Mouse (Mus musculus) small intestine, adult 2 months (tissue): ENCODE measurements around the gene Fat3. TPM values are rescaled to one million over a fixed set of nuclear protein-coding genes. Genes with fewer than 3 reads are reported as not detected.

ENCODE experiments used
- H3K27ac ChIP-seq: fragments of 200-500 bp; 2 replicates; pipeline ENCODE4 v1.5.1; 2012; ENCODE audit warnings: low read depth, low read length, control low read depth, inconsistent platforms; ENCODE audit not compliant: insufficient read depth
- H3K27me3 ChIP-seq: fragments of 200-500 bp; 2 replicates; pipeline ENCODE4 v1.6.1; 2012; ENCODE audit warnings: mild to moderate bottlenecking, moderate library complexity, low read length, inconsistent platforms; ENCODE audit not compliant: control insufficient read depth, insufficient read depth
- H3K36me3 ChIP-seq: fragments of 200-500 bp; 2 replicates; pipeline ENCODE4 v1.6.1; 2012; ENCODE audit warnings: mild to moderate bottlenecking, low read length, control low read depth, inconsistent platforms; ENCODE audit not compliant: control insufficient read depth, insufficient read depth
- H3K4me1 ChIP-seq: fragments of 200-500 bp; 2 replicates; pipeline ENCODE4 v1.6.1; 2012; ENCODE audit warnings: low read length, inconsistent platforms, mixed read lengths; ENCODE audit not compliant: control insufficient read depth, insufficient read depth, insufficient read length
- H3K4me3 ChIP-seq: fragments of 200-500 bp; 2 replicates; pipeline ENCODE4 v1.5.1; 2012; ENCODE audit warnings: low read depth, mild to moderate bottlenecking, control low read depth, inconsistent platforms, low read length, moderate library complexity
- CTCF ChIP-seq: fragments of 200-500 bp; IDR thresholded peaks from 2 replicates; pipeline ENCODE4 v1.5.1; 2012; ENCODE audit warnings: low read depth, mild to moderate bottlenecking, control low read depth, inconsistent platforms, low read length, moderate library complexity, mixed read lengths; ENCODE audit not compliant: insufficient replicate concordance, insufficient read length; ENCODE audit errors: extremely low read depth
- POLR2A ChIP-seq: fragments of 200-500 bp; IDR thresholded peaks from 2 replicates; pipeline ENCODE4 v1.6.1; 2012; ENCODE audit warnings: low read depth, mild to moderate bottlenecking, control low read depth, inconsistent platforms, low read length, moderate library complexity
- WGBS: fragments of 180-500 bp; shearing (Covaris S2); methylation state at CpG from one replicate; pipeline ENCODE4 v1.1.7; 2018; 5-methylcytosine and 5-hydroxymethylcytosine counted together
- polyA plus RNA-seq: library from polyadenylated mRNA; depleted of rRNA; stranded (reverse); fragments of >200 nt; gene quantifications from 2 replicates; pipeline ENCODE4 v1.2.3, GENCODE M21; 2012

Fat3 gene
- polyA plus RNA-seq, 1 experiment = 0.20 TPM

DNA sequence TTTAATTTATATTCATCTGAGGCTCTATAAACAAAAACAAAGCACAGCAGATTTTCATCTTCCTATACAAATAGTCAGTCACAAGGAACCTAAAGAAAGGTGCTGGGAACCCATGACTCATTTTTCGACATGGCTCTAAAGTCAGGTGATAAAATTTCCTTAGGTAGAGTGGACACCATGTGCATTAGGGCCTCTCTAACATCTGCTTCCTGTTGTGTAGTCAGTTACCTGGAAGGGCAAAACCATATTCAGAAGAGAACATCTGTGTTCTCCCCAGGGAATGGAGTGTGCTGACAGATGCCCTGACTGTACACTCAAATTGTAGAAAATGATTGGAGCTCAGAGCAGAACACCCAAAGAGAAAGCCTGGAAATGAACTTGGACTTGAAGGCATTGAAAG, 14.9 kb downstream of the Fat3 start:
- Histone ChIP-seq H3K4me3 (no peak overlapping the region), H3K27me3 (no peaks in the 10 kb centered on the region), H3K4me1 (no peaks in the 10 kb centered on the region), H3K36me3 (no peaks in the 10 kb centered on the region), H3K27ac (no peak overlapping the region)
- TF ChIP-seq CTCF (no peak), POLR2A (no peak)
- 70% methylated on average over 1 of the region's 1 CpGs for WGBS

DNA sequence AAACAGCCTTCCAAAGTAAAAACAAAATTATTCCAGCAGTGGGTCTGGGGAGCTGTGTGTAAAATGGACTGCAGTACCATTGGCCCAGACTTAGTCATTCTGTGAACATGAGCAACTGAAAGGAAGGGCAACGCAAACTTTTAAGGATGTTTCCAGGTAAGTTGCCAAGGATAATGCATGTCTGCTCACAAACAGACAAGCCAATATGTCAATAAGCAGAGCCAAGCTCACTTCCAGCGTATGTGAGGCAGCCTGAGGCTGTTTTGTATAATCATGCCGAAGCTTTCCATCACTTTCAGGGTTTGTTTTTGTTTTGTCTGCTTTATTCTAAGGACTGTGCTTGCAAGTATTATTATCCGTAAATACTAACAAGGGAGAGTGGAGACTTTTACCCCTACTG, 15.9 kb downstream of the Fat3 start:
- H3K4me3 ChIP-seq = no peak overlapping the region
- WGBS = 54% methylated on average over 4 of the region's 4 CpGs
- no peak for TF ChIP-seq CTCF
- no peak for TF ChIP-seq POLR2A
- H3K4me1 ChIP-seq = no peaks in the 10 kb centered on the region
- H3K27me3 ChIP-seq = no peaks in the 10 kb centered on the region
- no peak overlapping the region for H3K27ac ChIP-seq
- H3K36me3 ChIP-seq = no peaks in the 10 kb centered on the region

DNA sequence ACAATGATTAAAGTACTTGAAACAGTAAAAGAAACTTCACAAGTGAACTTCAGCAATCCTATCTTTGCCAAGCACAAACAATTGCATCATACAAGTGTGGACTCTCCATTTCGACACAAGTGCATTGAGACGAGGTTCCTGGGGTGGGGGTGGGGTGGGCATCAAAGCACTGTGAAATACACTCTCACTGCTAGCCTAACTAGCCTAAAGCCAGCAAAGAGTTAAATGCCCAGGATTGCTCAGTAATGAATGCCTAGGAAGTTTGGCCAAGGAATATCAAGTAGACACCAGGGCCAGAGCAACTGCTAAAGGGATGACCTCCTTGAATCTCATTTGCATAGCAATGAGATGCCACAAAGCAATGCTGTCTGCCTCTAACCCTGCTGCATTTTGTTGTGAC, 16.3 kb downstream of the Fat3 start:
- no peaks in the 10 kb centered on the region for H3K27me3 ChIP-seq
- H3K4me1 ChIP-seq = no peaks in the 10 kb centered on the region
- 68% methylated on average over 2 of the region's 2 CpGs for WGBS
- H3K36me3 ChIP-seq = no peaks in the 10 kb centered on the region
- no peak overlapping the region for H3K27ac ChIP-seq
- no peak overlapping the region for H3K4me3 ChIP-seq
- TF ChIP-seq POLR2A (no peak), CTCF (no peak)

- Histone ChIP-seq H3K36me3 (no peaks in the 10 kb centered on the region), H3K27ac (no peak overlapping the region), H3K4me1 (no peaks in the 10 kb centered on the region), H3K27me3 (no peaks in the 10 kb centered on the region), H3K4me3 (no peak overlapping the region)
- TF ChIP-seq CTCF = no peak
- 80% methylated on average over 3 of the region's 3 CpGs for WGBS
Observed at GRCm38 (mm10) chr9:16461491-16461890, 39.6 kb downstream of the Fat3 start.

DNA sequence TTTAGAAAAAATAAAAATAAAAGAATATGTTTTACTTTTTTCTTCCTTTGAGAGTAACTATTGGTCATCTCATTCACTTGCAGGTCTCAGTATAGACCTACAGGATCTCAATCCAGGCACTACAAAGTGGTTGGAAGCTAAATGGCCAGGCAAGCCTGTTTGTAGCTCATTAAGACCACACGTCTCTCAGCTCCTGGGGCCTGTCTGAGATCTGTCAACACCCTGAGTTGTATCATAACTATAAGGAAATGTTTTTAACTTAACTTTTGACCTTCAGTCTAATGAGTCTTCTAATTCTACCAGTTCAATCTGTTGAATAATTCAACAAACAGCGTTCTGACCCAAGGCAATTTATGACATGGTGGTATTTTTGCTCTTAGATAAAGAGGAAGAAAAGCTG, 40.5 kb downstream of the Fat3 start:
- H3K36me3 ChIP-seq = no peaks in the 10 kb centered on the region
- 38% methylated on average over 2 of the region's 2 CpGs for WGBS
- TF ChIP-seq CTCF (no peak), POLR2A (no peak)
- no peaks in the 10 kb centered on the region for H3K4me1 ChIP-seq
- H3K27ac ChIP-seq = no peak overlapping the region
- H3K4me3 ChIP-seq = no peak overlapping the region
- H3K27me3 ChIP-seq = no peaks in the 10 kb centered on the region

GRCm38 (mm10) chr9:16441930-16442329, 59.2 kb downstream of the Fat3 start:
- TF ChIP-seq POLR2A (no peak), CTCF (no peak)
- Histone ChIP-seq H3K27ac (no peak overlapping the region), H3K4me3 (no peak overlapping the region), H3K36me3 (no peaks in the 10 kb centered on the region), H3K4me1 (no peaks in the 10 kb centered on the region), H3K27me3 (no peaks in the 10 kb centered on the region)
- 77% methylated on average over 4 of the region's 4 CpGs for WGBS

GRCm38 (mm10) chr9:16440638-16441037, 60.4 kb downstream of the Fat3 start:
- no peaks in the 10 kb centered on the region for H3K27me3 ChIP-seq
- H3K4me3 ChIP-seq = no peak overlapping the region
- TF ChIP-seq CTCF = no peak
- no peak for TF ChIP-seq POLR2A
- no peaks in the 10 kb centered on the region for H3K4me1 ChIP-seq
- no peaks in the 10 kb centered on the region for H3K36me3 ChIP-seq
- no peak overlapping the region for H3K27ac ChIP-seq
- WGBS = 71% methylated on average over 6 of the region's 6 CpGs

DNA sequence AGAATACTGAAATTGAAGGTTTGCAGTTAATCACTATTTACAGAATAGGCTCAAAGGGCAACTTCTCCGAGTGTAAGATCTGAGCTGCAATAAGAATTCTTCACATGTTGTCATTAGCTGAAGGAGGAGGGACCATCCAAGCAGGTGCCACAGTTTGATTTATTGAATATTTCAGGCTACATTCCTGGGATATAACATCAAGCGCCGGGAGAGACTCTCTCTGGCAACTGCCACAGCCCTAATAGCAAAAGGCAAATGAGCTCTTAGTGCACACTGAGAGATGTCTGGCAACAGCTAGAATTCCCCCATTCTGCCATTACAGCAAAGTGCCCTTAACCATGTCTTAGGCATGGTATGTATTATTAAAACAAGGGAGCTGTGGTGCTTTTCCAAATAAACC, 61.1 kb downstream of the Fat3 start:
- no peak for TF ChIP-seq CTCF
- no peak for TF ChIP-seq POLR2A
- no peak overlapping the region for H3K27ac ChIP-seq
- H3K36me3 ChIP-seq = no peaks in the 10 kb centered on the region
- WGBS = 20% methylated on average over 3 of the region's 3 CpGs
- H3K4me1 ChIP-seq = no peaks in the 10 kb centered on the region
- H3K27me3 ChIP-seq = no peaks in the 10 kb centered on the region
- H3K4me3 ChIP-seq = no peak overlapping the region
